Mouse (Mus musculus) lung, postnatal 25 days (tissue): ENCODE measurements around the gene Cct7.
A peak's percentile ranks its signal among the peaks of the same experiment; 100 is the strongest.
"Not testable (repeated sequence)": the region's sequence is repeated elsewhere in the genome, so short reads cannot be mapped to it uniquely, and the experiment has no call there.

Experiments
- DNase-seq: peaks from one replicate; pipeline ENCODE4 v3.0.0; 2022; ENCODE audit warnings: low spot score

Gene Cct7

GRCm38 (mm10) chr6:85450697-85451663 lies at the start of gene Cct7:
Gene Cct7, plus strand, starts transcription at chr6:85451514.
- peak; percentile 99 for DNase-seq

- DNase-seq: peak; percentile 26
Measured at GRCm38 (mm10) chr6:85402613-85403012, 48.7 kb upstream of the Cct7 start.

- DNase-seq: no peak
Measured at GRCm38 (mm10) chr6:85403039-85403438, 48.3 kb upstream of the Cct7 start.

- DNase-seq: no peak
Measured at GRCm38 (mm10) chr6:85409003-85409402, 42.3 kb upstream of the Cct7 start.

- peak; percentile 59 for DNase-seq
Measured at GRCm38 (mm10) chr6:85410771-85411273, 40.5 kb upstream of the Cct7 start.

GRCm38 (mm10) chr6:85415829-85416228 lies 35.5 kb upstream of the Cct7 start:
- DNase-seq: peak; percentile 60

- peak; percentile 50 for DNase-seq
Measured at GRCm38 (mm10) chr6:85419150-85419549, 32.2 kb upstream of the Cct7 start.

GRCm38 (mm10) chr6:85423836-85424379 lies 27.4 kb upstream of the Cct7 start, which contains the start of gene Noto:
Gene Noto, plus strand, starts transcription at chr6:85423886.
- DNase-seq: no peak

GRCm38 (mm10) chr6:85431274-85431841 lies 20.0 kb upstream of the Cct7 start:
- DNase-seq: no peak

- peak; percentile 87 for DNase-seq
Measured at GRCm38 (mm10) chr6:85431842-85432431, 19.4 kb upstream of the Cct7 start, which contains the start of gene Smyd5. Gene Smyd5, plus strand, starts transcription at chr6:85431989.

GRCm38 (mm10) chr6:85433865-85434264 lies 17.4 kb upstream of the Cct7 start:
- no peak for DNase-seq

GRCm38 (mm10) chr6:85436204-85436603 lies 15.1 kb upstream of the Cct7 start:
- DNase-seq: no peak

GRCm38 (mm10) chr6:85436631-85437030 lies 14.7 kb upstream of the Cct7 start:
- DNase-seq: no peak

- no peak for DNase-seq
Measured at GRCm38 (mm10) chr6:85441142-85441541, 10.2 kb upstream of the Cct7 start.

GRCm38 (mm10) chr6:85443488-85444233 lies 7.7 kb upstream of the Cct7 start:
- DNase-seq: no peak

- no peak for DNase-seq
Measured at GRCm38 (mm10) chr6:85444266-85444965, 6.9 kb upstream of the Cct7 start.

- no peak for DNase-seq
Measured at GRCm38 (mm10) chr6:85445286-85445685, 6.0 kb upstream of the Cct7 start.

- no peak for DNase-seq
Measured at GRCm38 (mm10) chr6:85447351-85447750, 4.0 kb upstream of the Cct7 start.

GRCm38 (mm10) chr6:85450140-85450539 lies 1.2 kb upstream of the Cct7 start:
- not testable (repeated sequence) for DNase-seq

GRCm38 (mm10) chr6:85451664-85452410 lies 523 bp downstream of the Cct7 start, which contains the start of gene Pradc1:
Gene Pradc1, minus strand, starts transcription at chr6:85451970.
- peak; percentile 99 for DNase-seq
